Mouse (Mus musculus) mature B cell (primary cell): Measurements from ENCODE around the gene Pdcd11.
"Not testable (repeated sequence)": the region's sequence is repeated elsewhere in the genome, so short reads cannot be mapped to it uniquely, and the experiment has no call there.

Experiments used
- in situ Hi-C: fragments of 300-500 bp; cut with MboI; formaldehyde crosslinking; loops from 2 replicates; pipeline ENCODE4 v1.14.3; 2019

Gene Pdcd11

DNA sequence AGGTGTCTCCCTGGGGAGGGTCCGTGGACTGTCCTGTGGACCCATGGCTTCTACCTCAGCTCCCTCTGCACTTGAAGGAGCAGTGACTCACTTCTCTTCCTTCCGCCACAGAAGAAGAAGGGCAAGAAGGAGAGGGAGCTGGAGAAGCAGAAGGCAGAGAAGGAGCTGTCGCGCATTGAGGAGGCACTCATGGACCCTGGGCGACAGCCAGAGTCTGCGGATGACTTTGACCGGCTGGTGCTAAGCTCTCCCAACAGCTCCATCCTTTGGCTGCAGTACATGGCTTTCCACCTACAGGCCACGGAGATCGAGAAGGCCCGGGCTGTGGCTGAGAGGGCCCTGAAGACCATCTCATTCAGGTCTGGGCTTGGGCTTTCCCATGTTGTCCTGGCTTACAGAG, 37.6 kb downstream of the Pdcd11 start:
- in situ Hi-C loops = no loop called here

DNA sequence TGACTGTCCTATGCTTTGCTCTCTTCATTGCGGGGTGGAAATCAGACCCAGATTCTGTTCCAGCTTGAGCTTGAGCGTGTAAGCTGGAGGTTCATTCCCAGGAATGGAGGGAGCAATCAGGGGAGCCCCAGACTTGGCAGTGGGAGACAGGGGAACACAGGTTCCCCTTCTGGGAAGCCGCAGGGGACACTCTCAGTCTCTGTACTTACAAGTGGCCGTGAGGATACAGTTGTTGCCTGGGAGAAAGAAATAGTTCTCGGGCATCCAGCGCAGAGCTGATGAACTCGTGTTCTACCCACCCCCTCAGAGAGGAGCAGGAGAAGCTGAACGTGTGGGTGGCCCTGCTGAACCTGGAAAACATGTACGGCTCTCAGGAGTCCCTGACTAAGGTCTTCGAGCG, 38.3 kb downstream of the Pdcd11 start:
- in situ Hi-C loops = no loop called here

DNA sequence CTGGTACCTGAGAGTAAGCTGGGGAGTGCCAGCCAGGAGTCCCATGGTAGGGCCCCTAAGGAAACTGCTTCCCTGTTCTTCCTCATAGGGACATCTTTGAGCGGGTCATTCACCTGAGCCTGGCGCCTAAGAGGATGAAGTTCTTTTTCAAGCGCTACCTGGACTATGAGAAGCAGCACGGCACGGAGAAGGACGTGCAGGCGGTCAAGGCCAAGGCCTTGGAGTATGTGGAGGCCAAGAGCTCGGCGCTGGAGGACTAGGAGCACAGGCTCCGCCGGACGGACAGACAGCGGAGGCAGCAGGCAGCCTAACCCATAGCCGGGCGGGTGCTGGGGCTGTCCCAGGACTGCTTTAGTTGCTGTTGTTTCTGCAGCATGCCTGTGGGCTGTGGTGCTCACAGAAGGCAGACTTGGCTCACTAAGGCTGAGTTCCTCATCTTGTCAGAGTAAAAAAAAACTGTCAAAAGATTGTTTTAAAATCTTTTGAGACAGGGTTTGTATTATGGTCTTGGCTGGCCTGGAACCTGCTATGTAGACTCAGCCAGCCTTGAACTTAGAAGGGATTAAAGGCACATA, 40.1 kb downstream of the Pdcd11 start:
- in situ Hi-C loops = no loop called here

DNA sequence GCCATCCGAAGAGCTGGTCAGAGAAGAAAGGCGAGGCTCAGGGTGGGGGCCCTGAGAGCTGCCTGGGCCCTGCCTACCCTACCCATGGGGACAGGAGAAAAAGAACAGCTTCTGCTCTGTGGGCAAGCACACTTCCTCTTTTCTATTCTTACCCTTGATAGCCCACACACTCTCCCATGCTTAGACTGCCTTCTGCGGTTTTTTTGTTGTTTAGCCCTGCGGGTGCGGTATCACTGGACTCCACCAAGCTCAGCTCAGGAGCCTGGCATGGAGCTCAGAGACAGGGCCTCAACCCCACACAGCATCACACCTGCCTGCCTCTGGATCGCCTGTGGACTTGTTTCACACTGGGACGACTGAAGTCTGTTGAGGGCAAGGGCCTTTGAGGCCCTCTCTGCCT, 42.6 kb downstream of the Pdcd11 start:
- in situ Hi-C loops = no loop called here

DNA sequence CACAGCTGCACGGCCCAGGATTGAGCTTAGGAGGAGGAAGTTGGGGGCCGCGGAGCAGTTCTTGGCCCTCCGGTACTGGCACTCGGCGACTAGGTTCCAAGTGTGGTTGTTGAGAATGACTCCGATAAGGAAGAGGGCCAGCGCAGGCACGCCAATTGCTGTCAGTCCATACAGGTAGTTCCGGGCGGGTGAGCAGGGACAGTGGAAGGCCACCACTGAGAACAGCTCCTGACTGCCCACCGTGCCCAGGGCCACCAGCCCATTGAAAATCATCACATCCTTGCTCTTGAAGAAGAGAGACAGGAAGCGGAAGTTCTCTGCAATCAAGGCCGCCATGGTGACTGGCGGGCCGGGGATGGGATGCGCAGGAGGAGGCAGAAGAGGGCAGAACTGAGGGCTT, 45.0 kb downstream of the Pdcd11 start:
- in situ Hi-C loops = no loop called here

DNA sequence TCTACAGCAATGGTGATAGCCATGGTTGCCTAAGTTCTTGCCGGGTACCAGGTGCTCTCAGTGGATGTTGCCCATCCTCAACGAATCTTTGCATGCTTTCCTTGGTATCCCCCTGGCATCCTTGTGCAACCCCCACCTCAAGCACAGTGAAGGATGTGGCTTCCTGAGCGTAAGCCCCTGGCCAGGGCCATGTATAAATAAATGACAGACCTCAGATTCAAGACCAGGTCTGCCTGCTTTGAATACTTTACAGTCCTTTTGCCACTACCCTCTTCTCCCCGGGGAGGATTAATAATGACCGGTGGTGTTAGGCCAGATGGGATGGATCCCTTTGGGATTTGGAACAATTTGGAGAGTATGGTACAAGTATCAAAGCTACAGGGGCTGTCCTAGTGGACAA, 45.6 kb downstream of the Pdcd11 start:
- in situ Hi-C loops = no loop called here

DNA sequence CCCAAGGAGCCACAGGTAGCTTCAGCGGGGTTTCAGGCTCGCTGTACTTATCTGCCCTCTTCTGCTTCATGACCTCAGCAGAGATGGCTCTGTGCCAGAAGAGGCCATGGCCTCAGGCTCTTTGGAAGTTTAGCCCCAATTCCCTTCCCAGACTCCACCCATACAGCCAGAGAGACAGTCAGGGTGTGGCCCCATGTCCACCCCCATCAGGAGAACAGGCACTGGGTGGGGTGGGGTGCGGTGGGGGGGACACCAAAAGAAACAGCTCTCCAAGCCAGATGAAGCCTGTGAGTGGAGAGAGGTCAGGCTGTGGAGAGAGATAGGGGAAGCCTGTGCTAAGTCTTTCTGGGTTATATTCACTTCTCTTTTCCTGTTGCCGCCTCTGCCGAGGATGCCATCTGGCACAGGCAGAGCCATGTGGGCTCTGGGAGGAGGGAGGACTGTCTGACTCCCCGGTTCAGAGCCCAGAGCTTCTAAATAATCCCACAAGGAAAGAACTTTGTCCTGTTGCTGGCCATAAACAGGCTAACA, 46.5 kb downstream of the Pdcd11 start:
- in situ Hi-C loops = no loop called here

DNA sequence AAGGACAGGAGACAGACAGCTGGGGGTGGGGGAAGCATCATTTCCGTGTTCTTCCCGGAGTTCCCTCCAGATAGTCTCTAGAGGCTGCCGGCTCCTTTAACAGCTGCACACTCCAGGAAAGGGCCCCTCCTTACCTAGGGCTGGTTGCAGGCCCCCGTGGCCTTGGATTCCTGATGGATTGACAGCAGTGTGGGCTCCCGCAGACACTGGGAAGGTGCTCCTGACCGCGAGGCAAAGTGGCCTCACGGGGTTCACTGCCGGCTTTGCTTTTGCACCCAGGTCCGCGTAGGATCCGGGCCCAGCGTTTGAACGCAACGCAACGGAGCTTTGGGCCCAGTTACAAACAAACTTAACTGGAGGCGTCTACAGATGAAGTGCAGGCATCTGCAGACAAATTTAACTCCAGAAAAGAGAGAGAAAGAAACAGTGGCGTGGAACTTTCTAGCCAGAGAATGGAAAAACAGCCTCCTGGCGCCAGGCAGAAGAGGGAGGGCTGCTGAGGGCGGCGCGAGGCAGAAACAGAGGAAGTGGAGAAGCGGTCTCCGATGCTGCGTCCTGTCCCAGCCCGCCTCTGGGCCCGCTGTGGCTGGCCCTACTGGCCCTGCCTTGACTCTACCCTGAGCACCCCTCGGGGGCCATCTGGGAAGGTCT, 47.3 kb downstream of the Pdcd11 start, which contains the start of gene Calhm2:
TSS of gene Calhm2 (minus strand) at position 524 of the 651 bp plus-strand sequence.
- in situ Hi-C loops = no loop called here

DNA sequence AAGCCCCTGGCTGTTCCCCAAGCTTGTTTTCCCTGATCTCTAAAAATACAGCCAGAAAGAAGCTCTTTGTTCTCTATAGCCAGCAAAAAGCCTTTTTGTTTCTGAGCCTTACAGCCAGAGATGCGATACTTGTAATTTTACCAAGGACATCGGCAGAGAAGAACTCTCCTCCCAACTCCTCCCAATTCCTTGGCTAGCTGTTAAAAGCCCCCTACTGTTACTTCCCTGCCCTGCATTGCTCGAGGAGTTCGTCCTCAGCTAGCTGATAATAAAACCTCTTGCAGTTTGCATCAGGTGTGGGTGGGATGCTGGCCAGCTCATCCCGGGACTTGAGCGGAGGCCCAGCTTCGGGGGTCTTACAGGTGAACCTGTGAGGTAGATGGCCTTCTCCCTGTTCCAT, 49.0 kb downstream of the Pdcd11 start:
- in situ Hi-C loops = not testable (repeated sequence)

DNA sequence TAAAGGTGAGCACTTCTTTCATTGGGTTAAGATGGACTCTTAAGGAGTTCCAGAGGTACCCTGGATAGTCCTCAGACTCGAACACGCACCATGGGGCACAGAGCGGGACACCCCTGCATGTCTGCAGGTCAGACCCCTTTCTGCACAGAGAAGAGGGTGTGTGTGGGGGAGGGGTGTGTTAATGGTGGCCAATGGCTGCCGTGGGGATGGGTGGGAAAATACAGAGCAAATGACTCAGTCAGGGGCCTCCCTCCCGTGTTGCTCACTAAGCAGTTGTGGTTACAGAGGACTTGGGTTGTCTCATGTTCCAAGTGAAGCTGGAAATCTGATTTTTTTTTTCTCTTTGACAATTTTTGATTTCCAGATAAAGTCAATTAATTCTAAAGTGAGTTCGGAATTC, 51.9 kb downstream of the Pdcd11 start:
- in situ Hi-C loops = no loop called here

DNA sequence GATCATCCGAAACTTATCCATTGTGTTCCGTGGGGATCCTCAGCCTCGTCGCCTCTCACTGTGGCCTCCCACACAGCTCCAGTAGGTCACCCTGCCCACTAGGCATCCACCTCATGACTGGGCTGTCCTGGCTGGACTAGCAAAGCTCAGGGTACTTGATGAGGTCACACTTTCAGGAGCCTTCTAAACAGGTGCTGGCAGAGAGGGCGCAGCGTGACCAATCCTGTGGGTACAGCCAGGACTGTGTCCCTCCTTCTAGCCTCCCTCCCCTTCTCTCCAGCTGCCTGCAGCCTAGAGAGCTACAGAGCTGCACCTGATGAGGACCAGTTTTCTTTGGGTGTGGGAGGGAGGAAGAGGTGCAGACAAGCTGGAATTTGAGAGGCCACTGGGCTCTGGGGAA, 53.6 kb downstream of the Pdcd11 start, which contains the start of gene Calhm1:
TSS of gene Calhm1 (minus strand) at position 101 of the 400 bp plus-strand sequence.
- in situ Hi-C loops = no loop called here

DNA sequence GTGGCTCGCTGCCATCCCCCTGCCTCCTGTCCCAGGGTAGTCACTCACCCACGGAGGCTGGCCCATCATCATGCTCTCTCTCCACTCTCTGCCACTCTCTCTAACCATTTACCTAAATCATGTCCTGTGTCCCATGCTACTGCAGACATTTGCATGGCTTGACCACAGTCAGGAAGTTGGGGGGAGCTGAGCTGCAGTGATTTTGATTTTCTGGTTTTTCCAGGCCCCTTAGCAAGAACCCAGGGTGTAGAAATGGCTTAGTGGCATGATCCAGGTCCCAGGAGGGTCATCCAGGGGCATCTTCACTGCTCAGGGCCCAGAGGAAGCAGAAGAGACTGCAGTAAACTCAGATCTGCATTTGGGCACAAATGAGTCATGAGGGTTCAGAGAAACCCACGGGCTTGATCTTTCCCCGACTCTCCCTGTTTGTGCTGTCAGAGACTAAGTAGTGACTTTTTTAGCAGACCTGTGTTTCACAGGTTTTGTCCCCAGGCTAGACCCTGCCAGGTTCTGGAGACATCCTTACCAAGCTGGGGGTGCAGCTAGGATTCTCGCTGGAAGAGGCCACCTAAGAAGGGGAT, 57.8 kb downstream of the Pdcd11 start:
- in situ Hi-C loops = no loop called here

DNA sequence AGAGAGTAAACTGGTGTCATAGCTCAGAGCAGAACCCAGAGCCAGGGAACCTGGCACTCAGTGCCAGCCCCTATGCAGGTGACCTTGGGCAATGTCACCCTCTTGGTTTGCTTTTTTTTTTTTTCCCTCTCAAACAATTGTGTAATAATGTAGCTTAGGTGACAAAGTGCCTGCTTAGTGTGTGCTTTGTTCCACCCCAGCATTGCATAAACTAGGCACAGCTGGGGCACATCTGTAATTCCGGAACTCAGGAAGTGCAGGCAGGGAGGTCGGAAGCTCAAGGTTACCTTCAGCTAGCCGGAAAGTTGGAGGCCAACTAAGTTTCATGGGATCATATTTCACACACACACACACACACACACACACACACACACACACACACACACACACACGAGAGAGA, 59.3 kb downstream of the Pdcd11 start:
- in situ Hi-C loops = no loop called here

DNA sequence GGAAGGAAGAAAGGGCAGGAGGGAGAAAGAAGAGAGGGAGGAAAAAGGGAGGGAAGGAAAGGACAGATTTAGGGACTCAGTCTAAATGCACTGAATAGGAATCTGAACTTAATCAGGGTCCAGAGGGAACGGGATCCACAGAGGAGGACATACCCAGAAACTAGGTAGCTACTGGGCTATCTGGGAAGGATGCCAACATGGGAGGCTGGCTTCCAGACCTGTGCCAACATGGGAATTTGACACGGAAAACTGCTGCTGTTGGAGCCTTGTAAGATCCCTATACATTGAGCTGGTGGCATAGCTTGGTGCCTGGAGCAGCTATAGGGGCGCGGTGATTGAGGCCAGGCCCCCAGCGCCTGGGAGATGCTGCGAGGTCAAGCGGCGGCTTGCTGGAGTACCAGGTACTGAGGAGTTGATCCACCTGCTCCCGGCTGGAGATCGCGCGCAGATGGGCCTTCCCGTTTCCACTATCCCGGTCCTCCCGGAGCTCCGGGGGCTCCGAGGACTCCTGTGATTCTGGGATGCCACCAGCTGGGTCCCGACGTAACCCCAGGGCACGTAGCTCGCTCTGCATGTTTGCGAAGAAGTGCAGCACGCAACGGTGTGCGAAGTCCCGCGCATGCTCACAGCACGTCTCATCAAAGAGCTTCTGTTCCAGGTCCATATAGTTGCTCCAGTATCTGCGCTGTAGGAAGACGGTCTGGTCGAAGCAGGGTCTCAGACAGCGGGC, 60.9 kb downstream of the Pdcd11 start:
- in situ Hi-C loops = no loop called here

DNA sequence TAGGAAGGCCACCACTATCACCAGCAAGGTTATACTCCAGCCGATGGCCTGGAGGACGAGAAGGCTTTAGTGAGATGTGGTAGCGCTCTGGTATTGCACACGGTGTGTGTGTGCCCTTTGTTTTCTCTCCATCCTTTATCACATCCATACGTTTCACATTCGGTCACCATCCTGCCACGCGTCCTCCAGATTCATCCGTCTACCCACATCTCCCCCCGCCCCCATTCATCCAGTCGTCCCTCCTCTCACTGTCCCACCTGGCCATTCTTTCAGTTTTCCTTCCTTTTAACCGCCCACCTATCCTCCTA, 61.4 kb downstream of the Pdcd11 start:
- in situ Hi-C loops = no loop called here

DNA sequence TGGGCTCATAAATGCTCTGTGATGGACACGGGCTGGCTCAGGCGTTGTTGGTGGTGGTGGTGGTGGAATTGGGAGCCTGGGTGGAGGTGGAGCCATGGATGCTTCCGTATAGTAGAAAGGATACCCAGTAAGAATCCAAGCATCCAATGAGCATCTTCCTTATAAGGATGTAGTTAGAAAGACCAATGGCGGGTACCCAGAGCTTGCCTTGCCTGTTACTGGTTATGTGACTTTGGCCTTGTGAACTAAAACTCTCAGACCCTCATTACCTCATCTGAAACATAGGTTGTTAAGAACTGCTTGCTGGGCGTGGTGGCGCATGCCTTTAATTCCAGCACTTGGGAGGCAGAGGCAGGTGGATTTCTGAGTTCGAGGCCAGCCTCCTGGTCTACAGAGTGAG, 63.2 kb downstream of the Pdcd11 start:
- in situ Hi-C loops = no loop called here

DNA sequence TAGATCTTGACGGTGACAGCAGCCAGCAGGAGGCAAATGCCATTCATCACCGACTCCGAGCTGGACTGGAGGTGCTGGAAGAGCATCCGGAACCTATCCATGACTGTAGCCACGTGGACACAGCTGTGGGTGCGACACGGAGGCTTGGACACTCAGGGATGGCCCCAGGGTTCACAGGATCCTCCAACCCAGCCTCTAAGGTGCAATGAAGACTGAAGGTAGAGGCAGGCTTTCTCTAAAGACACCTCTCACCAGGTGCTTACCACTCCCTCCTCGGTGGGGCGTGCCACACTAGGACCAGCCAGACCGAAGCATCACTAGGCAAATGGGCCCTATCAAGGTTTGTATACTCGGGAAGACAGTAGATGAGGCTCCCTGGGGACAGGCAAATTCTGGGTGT, 67.1 kb downstream of the Pdcd11 start, which contains the start of gene Calhm3:
TSS of gene Calhm3 (minus strand) at position 101 of the 400 bp plus-strand sequence.
- in situ Hi-C loops = no loop called here

DNA sequence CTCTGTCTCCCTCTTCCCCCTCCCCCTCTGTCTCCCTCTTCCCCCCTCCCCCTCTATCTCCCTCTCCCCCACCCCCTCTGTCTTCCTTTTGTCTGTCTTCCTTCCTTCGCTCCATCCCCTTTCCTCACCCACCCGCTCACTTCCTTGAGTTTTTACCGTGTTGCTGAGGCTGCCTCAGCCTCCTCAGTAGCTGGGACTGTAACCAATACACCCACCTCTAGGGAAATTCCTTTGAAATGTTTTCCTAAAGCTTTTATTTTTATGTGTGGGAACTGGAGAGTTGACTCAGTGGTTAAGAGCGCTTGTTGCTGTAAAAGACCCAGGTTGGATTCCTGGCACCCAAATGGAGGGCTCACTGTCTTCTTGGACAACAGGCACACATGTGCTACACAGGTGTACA, 71.1 kb downstream of the Pdcd11 start:
- in situ Hi-C loops = no loop called here

DNA sequence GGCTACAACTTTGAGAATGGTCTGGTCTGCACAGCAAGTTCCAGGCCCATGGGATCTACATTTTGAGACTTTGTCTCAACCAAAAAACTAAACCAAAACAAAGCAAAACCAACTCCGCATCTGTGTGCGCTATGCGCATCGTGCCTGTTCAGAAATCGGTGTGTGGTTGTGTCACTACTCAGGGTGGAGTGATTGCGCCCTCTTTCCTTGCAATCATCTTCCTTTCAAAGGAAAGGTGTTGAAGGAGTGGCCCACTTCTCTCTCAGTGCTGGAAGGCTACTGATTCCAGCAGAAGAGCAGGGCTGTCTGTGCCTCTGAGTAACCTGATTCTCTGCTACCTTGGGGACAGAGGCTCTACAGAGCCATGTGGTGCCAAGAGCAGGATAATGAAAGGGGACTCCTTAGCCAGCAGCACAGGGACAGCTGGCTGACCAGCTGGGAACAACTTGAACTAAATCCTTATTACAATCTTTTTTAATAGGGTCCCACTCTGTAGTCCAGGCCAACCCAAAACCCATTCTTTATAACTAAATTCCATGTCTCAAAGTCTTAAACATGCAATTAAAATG, 72.7 kb downstream of the Pdcd11 start:
- in situ Hi-C loops = no loop called here

DNA sequence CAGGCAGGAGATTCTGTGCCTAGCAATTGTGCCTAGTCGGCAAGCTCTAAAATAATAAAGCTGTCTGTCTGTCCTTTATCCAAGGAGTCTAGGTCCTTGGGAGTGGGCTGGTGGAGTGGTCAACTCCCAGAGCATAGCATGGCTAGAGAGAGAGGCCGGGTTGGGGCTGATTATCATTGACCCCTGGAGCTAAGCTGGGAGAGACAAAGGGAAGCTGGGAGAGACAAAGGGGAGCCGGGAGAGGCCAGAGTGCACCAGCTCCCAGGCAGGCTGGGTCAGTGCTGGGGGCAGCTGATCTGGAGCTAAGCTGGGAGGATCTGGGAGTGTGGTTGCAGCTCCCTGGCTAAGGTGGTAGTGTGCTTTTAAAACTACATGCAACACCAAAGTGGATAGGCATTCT, 76.2 kb downstream of the Pdcd11 start:
- in situ Hi-C loops = loop anchor here (5.0 kb wide), 1 partner anchor 44 kb away; no protein-coding TSS in a partner anchor

DNA sequence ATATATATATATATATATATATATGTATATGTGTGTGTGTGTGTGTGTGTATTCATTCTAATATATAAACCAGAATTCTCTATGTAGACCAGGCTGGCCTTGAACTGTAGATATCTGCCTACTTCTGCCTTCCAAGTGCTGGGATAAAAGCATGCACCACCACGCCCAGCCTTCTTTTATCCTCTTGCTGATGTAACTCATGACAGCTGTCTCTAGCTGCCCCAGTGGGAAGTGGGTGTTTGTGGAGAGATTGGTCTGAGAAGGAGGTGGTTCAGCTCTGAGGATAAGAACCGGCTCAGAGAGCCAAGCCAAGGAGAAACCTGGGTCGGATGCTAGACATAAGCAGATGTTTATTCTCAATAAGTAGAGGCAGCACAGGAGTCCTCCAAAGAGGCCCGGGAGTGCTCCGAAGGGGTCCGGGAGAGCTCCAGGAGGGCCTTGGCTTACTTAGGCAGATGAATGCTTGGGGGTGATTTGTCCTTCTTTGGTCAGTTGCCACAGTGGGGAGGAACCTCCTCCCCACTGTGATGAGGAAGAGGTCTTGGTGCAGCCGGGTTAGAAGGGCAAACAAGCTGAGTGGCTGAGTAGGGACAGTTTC, 77.1 kb downstream of the Pdcd11 start:
- in situ Hi-C loops = loop anchor here (5.0 kb wide), 1 partner anchor 45 kb away; no protein-coding TSS in a partner anchor

DNA sequence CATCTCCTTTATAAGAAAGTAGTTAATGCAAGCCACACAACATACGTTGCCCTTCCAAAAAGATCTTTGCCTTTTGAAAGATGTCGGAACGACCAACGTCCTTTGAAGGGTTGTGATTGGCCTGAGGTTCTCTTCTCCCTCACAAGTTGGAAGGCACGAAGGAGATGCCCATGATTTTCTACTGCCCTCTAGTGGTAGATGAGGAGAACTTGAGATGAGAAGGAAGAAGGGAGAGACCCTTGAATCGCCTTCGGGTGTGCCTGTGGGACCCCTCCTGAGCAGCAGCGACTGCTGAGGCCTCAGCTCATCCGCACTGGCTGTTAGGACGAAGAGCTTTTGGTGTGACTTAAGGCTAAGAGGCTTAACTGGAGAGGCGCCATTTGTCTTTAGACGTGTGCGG, 77.7 kb downstream of the Pdcd11 start:
- in situ Hi-C loops = loop anchor here (5.0 kb wide), 1 partner anchor 46 kb away; no protein-coding TSS in a partner anchor
